Mouse (Mus musculus): Measurements from ENCODE around the gene A930002H24Rik. TPM values are rescaled to one million over a fixed set of nuclear protein-coding genes. Genes with fewer than 3 reads are reported as not detected.

The A930002H24Rik gene
- polyA plus RNA-seq (2014; fragmentation: Illumina TruSeq; extraction: RNeasy Lipid Tissue Mini Kit (QIAGEN cat#74804); ENCODE audit: low read depth, low replicate concordance): not detected

DNA sequence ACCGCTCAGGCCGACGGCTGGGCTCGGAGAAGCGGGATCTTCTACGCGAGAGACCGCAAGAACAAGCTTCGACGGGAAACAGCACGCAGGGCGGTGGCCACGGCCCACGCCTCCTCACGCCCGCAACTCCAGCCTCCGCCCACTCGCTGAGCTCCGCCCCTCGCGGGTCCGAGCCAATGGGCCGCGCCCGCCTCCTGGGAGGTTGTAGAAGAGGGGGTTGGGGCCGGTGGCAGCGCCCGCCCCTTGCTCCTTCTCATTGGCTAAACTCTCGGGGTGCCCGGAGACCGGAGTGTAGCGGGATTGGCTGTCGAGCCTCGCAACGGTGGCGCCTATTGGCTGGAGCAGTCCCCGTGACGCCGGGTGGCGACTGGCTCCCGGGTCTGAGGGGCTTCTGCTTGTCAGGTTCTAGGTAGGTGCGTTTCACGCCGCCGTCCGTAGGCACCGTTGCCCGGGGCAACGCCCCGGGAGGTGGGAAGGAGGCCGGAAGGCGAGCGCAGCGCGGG is at the start of gene A930002H24Rik:
Gene A930002H24Rik, minus strand, starts transcription at position 145 of the 503 bp plus-strand sequence.

DNA sequence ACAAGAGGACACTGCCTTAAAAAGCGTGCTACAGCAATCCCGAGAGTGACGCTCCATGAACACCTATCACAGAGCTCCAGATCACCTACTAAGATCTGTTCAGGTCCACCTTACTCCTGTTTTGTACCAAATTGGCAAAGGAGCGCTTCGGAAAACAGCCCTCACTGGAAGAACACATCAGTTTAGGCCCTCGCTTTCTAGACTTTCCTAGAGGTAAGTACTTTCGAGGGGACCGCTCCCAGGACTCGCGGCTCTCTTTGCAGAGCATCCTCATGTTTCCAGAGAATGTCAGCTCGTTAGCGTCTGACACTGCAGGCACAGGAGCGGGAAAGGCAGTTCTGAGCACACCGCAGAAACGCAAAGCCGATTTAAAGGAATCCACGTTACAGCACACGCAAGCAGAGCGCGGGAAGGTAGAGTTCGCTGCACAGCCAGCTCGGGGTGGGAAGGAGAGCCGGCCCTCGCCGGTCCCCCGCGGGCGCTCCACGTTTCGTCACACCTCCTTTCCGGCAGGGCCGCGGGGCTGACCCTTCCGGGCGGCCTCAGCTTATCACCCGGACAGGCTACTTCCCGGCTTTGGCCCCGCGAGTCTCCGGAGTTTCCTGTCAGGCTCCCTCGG is 470 bp downstream of the A930002H24Rik start, which contains the start of gene Fer:
Gene Fer, plus strand, starts transcription at position 51 of the 619 bp plus-strand sequence.

Other genes with a start within 250 kb of the A930002H24Rik start
- gene Fer, start 729 bp downstream of the A930002H24Rik start, polyA plus RNA-seq (2014; fragmentation: Illumina TruSeq; extraction: RNeasy Lipid Tissue Mini Kit (QIAGEN cat#74804); ENCODE audit: low read depth, low replicate concordance): 32.7 TPM